Mouse (Mus musculus) gastrocnemius, postnatal 14 days (tissue): ENCODE measurements around the gene Mrpl22. TPM values are rescaled to one million over a fixed set of nuclear protein-coding genes. Genes with fewer than 3 reads are reported as not detected.
"Not testable (repeated sequence)": the region's sequence is repeated elsewhere in the genome, so short reads cannot be mapped to it uniquely, and the experiment has no call there.

Source experiments
- DNase-seq: peaks from one replicate; pipeline ENCODE4 v3.0.0; 2021; ENCODE audit warnings: mixed read lengths
- intact Hi-C: fragments of 180-260 bp; cut with DNase I; formaldehyde crosslinking; loops from one replicate; pipeline ENCODE4 v1.15.1; 2025; ENCODE audit warnings: low total_unique reads
- total RNA-seq, 2 experiments: library from RNA; stranded (reverse); gene quantifications; 2 replicates each; pipeline ENCODE4 v1.2.3; 2021

The Mrpl22 gene
- total RNA-seq, 2 experiments from 2014 or later = 39.7 to 43.8 TPM

DNA sequence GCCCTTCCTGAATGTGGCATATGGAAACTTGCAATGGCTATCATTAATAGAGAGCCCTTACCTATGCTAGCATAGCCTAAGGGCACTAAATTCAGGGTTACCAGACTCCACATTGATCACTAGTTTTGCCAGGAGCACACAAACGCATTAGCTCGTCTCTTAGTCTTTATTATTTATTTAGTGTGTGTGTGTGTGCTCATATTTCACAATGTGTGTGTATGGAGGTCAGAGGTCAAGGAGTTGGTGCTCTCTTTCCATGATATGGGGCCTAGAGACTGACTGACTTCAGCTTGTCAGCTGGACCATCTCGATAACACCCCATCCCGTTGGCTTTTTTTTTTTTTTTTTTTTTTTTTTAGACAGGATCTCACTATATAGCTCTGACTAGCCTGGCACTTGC lies 1.8 kb upstream of the Mrpl22 start:
- DNase-seq = no peak
- intact Hi-C loops = loop anchor here (10.0 kb wide), 1 partner anchor 65 kb away; the partner anchor contains the start of gene Cnot8

- intact Hi-C loops = no loop called here
Measured at GRCm38 (mm10) chr11:58179563-58179962, 8.1 kb downstream of the Mrpl22 start.

GRCm38 (mm10) chr11:58179986-58180385 lies 8.5 kb downstream of the Mrpl22 start:
- intact Hi-C loops = loop anchor here (2.0 kb wide), 1 partner anchor 45 kb away; no protein-coding TSS in a partner anchor
- DNase-seq = not testable (repeated sequence)

More at GRCm38 (mm10) chr11:58179563-58179962, 8.1 kb downstream of the Mrpl22 start:
- DNase-seq = peak; percentile 49

GRCm38 (mm10) chr11:58180756-58181155 lies 9.3 kb downstream of the Mrpl22 start:
- intact Hi-C loops = loop anchor here (2.0 kb wide), 1 partner anchor 44 kb away; no protein-coding TSS in a partner anchor

DNA sequence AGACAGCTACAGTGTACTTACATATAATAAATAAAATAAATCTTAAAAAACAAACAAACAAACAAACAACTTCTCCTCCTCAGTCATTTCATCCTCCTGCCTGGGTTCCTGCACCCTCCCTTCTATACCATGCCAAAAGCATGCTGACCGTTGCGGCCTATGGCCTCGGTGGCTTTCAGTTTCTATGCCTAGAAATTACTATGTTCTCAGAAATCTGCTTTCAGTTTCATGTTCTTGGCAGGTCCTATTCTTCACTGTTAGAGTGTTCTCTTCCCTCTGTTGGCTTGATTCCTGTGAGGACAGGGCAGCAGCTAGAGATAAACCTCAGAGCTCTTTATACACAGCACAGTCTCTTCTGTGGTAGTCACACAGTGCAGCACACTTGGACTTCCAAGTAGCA lies 12.1 kb downstream of the Mrpl22 start:
- no peak for DNase-seq
- intact Hi-C loops = no loop called here

More at GRCm38 (mm10) chr11:58180756-58181155, 9.3 kb downstream of the Mrpl22 start:
- no peak for DNase-seq

DNA sequence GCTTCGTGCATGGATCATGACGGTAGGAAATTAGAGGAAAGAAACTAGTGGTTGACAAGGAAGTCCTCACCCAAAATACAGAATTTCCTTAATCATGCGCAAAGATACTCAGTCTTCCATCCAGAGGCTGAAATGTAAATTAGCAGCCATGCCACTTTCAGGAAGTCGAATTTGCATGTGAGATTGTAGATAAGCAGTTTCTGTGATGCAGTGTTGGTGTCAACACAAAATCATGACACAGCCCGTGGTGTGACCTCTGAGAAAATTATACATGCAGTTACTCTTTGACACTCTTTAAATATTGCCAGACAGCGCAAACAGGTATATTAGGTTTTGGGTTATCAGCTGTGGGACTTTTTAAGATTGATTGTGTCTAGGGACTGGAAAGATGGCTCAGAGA lies 18.2 kb downstream of the Mrpl22 start:
- intact Hi-C loops = no loop called here

DNA sequence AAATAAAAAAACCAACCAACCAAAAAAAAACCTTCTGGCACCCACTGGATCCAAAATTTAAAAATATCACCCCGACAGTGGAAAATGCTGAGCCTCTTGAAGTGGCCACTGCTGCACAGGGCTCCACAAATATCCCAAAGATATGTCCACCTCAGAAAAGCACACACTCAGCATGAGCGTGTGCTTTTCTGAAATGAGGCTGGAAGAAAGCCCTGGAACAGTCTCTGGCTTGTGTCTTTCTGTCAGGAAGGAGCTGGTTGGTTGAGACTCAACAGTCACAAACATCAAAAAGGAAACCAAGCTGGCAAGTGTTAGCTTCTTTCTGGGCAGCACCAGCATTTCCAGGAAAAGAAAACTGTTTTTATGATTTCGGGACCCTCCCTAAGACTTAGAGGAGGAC lies 21.9 kb downstream of the Mrpl22 start:
- no peak for DNase-seq
- intact Hi-C loops = no loop called here

More for the DNA sequence above, 18.2 kb downstream of the Mrpl22 start:
- DNase-seq = no peak

GRCm38 (mm10) chr11:58193860-58194520 lies 22.5 kb downstream of the Mrpl22 start:
- no peak for DNase-seq
- intact Hi-C loops = no loop called here

DNA sequence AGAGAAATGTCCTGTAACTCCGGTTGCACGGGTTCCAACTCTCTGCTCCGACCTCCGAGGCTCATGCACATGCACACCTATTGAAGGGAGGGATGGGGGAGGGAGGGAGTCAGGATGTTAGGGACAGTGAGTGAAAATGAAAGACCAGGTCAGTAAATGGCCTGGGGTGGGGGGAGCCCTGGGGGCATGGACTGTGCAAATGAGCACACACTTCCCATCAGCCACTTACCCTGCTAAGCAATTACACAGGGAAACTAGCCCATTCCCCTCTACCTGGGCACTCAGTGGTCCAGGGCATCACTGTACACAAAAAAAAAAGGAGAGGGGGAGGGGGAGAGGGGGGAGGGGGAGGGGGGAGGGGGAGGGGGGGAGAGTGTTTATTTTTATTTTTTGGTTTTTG lies 27.2 kb downstream of the Mrpl22 start:
- intact Hi-C loops = no loop called here
- DNase-seq = no peak

DNA sequence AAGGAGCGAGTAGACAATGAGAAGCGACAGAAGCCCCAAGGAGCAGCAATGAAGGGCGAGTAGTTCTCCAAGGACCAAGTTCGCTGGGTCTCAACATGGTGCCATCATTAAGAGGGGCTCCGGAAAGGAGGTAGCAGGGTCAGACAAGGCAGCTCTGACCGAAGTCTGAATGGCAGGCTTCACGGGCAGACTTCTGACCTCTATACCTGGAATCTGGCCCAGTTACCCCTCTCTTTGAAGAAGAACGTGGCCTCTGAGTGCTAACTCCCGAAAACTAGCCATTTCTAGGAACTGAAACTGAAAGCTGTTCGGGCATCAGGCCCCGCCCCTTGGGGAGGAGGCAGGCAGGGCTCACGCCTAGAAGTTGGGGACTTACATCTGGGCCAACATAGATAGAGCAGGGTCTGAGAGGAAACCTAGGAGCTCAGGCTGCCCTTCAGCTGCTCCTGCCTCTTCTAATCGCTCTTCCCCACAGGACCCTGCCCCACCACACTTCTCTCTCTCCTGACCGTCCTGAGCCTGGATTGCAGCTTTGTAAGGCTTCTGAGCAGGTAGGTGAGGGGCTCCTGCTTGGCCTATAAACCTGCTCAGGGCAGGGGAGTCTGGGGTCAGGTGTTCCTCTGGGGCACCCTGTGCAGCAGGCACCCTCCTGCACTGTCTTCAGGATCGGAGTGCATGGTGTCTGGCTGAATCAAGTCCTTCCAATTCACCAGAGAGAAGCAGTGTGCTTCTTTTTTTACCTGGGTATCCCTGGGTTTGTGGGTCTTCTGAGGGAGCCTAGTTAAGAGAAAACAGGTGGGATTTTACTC lies 28.0 kb downstream of the Mrpl22 start, which contains the start of the genes Igtp and Irgm2:
Gene Igtp (plus strand): TSS at position 328 of the 809 bp plus-strand sequence.
Gene Irgm2 (plus strand): TSS at position 390 of the 809 bp plus-strand sequence.
- peak; percentile 80 for DNase-seq
- intact Hi-C loops = not testable (repeated sequence)

GRCm38 (mm10) chr11:58200226-58200625 lies 28.8 kb downstream of the Mrpl22 start:
- intact Hi-C loops = no loop called here
- DNase-seq = no peak

- peak; percentile 27 for DNase-seq
- intact Hi-C loops = no loop called here
Measured at GRCm38 (mm10) chr11:58201052-58201451, 29.6 kb downstream of the Mrpl22 start.

DNA sequence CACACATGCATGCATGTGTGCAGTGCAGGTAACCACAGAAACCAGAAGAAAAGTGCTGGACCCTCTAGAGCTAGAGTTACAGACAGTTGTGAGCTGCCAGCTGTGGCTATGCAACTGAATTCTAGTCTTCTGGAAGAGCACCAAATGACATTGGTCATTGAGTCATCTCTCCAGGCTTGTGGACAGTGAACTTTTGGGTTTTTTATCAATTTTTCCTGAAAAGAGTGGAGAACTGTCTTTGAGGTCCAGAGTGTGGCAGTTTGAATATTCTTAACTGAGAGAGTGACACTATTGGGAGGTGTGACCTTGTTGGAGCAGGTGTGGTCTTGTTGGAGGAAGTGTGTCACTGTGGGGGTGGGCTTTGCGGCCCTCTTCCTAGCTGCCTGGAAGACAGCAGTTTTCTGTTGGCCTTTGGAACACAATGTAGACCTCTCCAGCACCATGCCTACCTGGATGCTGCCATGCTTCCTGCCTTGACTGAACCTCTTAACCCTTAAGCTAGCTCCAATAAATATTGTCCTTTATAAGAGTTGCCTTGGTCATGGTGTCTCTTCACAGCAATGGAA lies 38.9 kb downstream of the Mrpl22 start:
- no peak for DNase-seq
- intact Hi-C loops = no loop called here

DNA sequence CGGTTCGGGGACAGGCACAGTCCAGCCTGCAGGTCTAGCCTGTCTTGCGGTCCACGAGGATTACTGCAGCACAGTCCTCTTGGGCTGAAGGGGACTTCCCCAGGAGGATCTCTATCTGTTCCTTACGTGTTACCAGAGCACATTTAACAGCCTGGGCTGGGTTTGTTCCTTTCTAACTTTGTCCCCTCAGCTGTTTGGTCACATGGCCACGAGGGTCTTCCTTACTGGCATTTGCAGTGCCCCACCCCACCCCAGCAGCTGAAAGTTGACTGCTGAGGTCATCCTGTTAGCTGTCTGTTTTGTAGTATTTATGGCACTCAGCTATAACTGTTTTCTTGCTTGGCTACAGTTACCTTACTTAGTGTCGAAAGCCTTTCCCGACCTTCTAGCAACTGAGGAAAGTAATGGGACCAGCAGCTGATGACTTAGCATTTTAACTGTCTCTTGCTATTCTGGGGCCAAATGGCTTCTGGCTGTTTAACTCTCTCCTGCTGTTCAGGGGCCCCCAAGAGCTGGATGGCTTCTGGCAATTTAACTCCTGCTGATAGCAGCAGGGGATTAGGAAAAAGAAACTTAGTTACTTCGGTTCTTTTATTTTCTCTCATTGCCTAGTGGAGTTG lies 39.7 kb downstream of the Mrpl22 start:
- no peak for DNase-seq

GRCm38 (mm10) chr11:58211682-58212067 lies 40.2 kb downstream of the Mrpl22 start:
- no peak for DNase-seq
- intact Hi-C loops = no loop called here

More for the DNA sequence above, 39.7 kb downstream of the Mrpl22 start:
- intact Hi-C loops = no loop called here

DNA sequence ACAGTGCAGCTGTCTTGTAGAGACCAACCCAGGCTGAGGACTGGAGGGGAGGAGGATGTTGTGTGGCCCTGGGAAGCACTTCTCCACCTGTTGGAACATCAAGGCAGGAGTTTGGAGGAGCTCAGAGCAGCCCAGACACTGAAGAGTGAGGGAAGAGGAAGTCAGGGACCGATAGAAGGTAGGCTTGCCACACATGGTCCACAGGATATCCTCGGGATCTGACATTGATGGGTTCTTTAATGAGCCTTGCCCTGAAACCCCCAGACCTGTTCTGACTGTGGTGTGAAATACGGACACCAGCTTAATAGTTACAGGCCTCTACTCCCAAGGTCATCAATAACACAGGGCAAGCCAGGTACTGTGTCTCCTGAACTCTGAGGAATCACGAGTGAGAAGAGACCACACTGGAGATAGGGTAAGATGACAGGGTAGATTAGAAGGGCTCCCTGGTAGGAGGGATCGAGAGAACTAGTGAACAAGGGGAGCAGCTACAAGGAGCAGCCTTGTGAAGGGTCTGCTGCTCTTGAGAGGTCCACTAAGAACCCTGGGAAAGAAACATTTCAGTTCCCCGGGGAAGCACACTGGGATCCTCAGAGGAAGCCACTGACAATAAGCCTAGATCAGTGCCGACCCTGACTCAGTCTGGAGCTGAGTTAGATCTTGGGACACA lies 42.3 kb downstream of the Mrpl22 start:
- no peak for DNase-seq
- intact Hi-C loops = no loop called here

DNA sequence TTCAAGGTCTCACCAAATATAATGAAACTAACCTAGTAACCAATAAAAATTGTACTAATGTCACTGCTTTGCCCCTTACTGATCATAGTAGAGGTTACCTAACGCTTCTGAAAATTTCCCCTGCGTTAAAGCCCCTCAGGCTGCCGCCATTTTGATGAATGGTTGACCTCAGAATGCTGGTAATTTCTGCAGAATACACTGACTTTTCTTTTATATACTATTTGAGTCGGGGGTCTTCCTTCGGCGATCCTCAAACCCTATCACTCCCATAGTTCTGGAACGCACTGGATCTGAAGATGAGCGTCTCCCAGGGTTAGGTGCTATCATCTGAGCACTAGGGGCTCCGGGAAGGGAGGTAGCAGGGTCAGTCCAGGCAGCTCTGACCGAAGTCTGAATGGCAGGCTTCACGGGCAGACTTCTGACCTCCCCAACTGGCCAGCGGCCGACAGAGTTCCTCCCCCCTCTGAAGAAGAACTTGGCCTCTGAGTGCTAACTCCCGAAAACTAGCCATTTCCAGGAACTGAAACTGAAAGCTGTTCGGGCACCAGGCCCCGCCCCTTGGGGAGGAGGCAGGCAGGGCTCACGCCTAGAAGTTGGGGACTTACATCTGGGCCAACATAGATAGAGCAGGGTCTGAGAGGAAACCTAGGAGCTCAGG lies 43.1 kb downstream of the Mrpl22 start:
- peak; percentile 88 for DNase-seq
- intact Hi-C loops = no loop called here

DNA sequence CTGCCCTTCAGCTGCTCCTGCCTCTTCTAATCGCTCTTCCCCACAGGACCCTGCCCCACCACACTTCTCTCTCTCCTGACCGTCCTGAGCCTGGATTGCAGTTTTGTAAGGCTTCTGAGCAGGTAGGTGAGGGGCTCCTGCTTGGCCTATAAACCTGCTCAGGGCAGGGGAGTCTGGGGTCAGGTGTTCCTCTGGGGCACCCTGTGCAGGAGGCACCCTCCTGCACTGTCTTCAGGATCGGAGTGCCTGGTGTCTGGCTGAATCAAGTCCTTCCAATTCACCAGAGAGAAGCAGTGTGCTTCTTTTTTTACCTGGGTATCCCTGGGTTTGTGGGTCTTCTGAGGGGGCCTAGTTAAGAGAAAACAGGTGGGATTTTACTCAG lies 43.6 kb downstream of the Mrpl22 start:
- DNase-seq, intact Hi-C loops: not testable (repeated sequence)

GRCm38 (mm10) chr11:58215814-58216213 lies 44.4 kb downstream of the Mrpl22 start:
- DNase-seq = no peak
- intact Hi-C loops = no loop called here
